Mouse (Mus musculus): Measurements from ENCODE around the gene Batf. TPM values are rescaled to one million over a fixed set of nuclear protein-coding genes. Genes with fewer than 3 reads are reported as not detected.

The Batf gene
- total and polyA plus RNA-seq, 3 experiments, result 14.4 to 19.9 TPM; not detected in 1

GRCm38 (mm10) chr12:85679117-85679516 lies 7.4 kb upstream of the Batf start (continued):
- TF ChIP-seq GATA1 (IDR thresholded peaks at IDR 0.05; ENCODE audit: low read depth, low read length) (no peak), GABPA (IDR thresholded peaks at IDR 0.05; ENCODE audit: low read depth, low read length) (no peak), MYC (IDR thresholded peaks at IDR 0.05; ENCODE audit: low read depth, low read length) (no peak)

GRCm38 (mm10) chr12:85679808-85680207 lies 6.7 kb upstream of the Batf start:
- Histone ChIP-seq H3K36me3 (ENCODE audit: control insufficient read depth in 1 of 2, insufficient read depth in 2 of 2, low read length in 2 of 2) (no peaks in the 10 kb centered on the region), H3K9ac (ENCODE audit: control insufficient read depth, low read depth, low read length, poor library complexity, severe bottlenecking) (no peak overlapping the region), H3K4me1 (ENCODE audit: control insufficient read depth in 1 of 2, insufficient read depth in 2 of 2, low read length in 2 of 2) (0 out of 4 replicates have a peak, but pooled peaks cover 0 to 3% of the 10 kb centered on the region in 2 experiments), H3K4me3 (ENCODE audit: control insufficient read depth in 1 of 2, insufficient read depth in 1 of 2, low read depth in 2 of 2, low read length in 2 of 2) (no peak overlapping the region), H3K9me3 (replicated peaks; ENCODE audit: insufficient read depth, low read length) (no peaks in the 10 kb centered on the region), H3K27ac (ENCODE audit: control insufficient read depth, low read depth, low read length) (no peak overlapping the region), H3K79me2 (ENCODE audit: control insufficient read depth, insufficient read depth, low read length, poor library complexity) (no peaks in the 10 kb centered on the region), H3K27me3 (ENCODE audit: control insufficient read depth in 1 of 2, insufficient read depth in 2 of 2, low read length in 2 of 2) (no peaks in the 10 kb centered on the region; a peak in 1 of 4 replicates)
- TF ChIP-seq GATA1 (IDR thresholded peaks at IDR 0.05; ENCODE audit: low read depth, low read length) (no peak), TBP (IDR thresholded peaks at IDR 0.05; ENCODE audit: low read depth, low read length) (no peak), MEF2A (IDR thresholded peaks at IDR 0.05; ENCODE audit: extremely low read depth, insufficient replicate concordance, low read depth, low read length, poor library complexity, severe bottlenecking) (no peak)
- no peak for DNase-seq (ENCODE audit: low read depth, low spot score)

- Histone ChIP-seq H3K27ac (ENCODE audit: control insufficient read depth, low read depth, low read length) (no peak overlapping the region), H3K79me2 (ENCODE audit: control insufficient read depth, insufficient read depth, low read length, poor library complexity) (peaks cover 2% of the 10 kb centered on the region; the same call in 1 of the 2 replicates), H3K4me3 (ENCODE audit: control insufficient read depth in 1 of 2, insufficient read depth in 1 of 2, low read depth in 2 of 2, low read length in 2 of 2) (no peak overlapping the region), H3K36me3 (ENCODE audit: control insufficient read depth in 1 of 2, insufficient read depth in 2 of 2, low read length in 2 of 2) (no peaks in the 10 kb centered on the region), H3K9ac (ENCODE audit: control insufficient read depth, low read depth, low read length, poor library complexity, severe bottlenecking) (no peak overlapping the region), H3K27me3 (ENCODE audit: control insufficient read depth in 1 of 2, insufficient read depth in 2 of 2, low read length in 2 of 2) (no peaks in the 10 kb centered on the region), H3K4me1 (ENCODE audit: control insufficient read depth in 1 of 2, insufficient read depth in 2 of 2, low read length in 2 of 2) (peaks cover 0 to 7% of the 10 kb centered on the region in 2 experiments; a peak in 1 of 4 replicates), H3K9me3 (replicated peaks; ENCODE audit: insufficient read depth, low read length) (no peaks in the 10 kb centered on the region)
- DNase-seq (ENCODE audit: low read depth, low spot score), result peak; percentile 18
- TF ChIP-seq MYC (IDR thresholded peaks at IDR 0.05; ENCODE audit: low read depth, low read length) (no peak), ETS1 (IDR thresholded peaks at IDR 0.05; ENCODE audit: low read depth, low read length) (no peak), SIN3A (IDR thresholded peaks at IDR 0.05; ENCODE audit: low read length) (no peak), MAFK (IDR thresholded peaks at IDR 0.05; ENCODE audit: borderline replicate concordance, low read depth, low read length) (no peak), POLR2AphosphoS2 (IDR thresholded peaks at IDR 0.05; ENCODE audit: low read length) (no peak), RAD21 (IDR thresholded peaks at IDR 0.05; ENCODE audit: low read depth, low read length) (peak; percentile 9), USF1 (IDR thresholded peaks at IDR 0.05; ENCODE audit: low read depth, low read length) (no peak), CHD1 (IDR thresholded peaks at IDR 0.05; ENCODE audit: low read depth, low read length) (no peak), CTCF (IDR thresholded peaks at IDR 0.05 in 2 of 3, conservative IDR thresholded peaks at IDR 0.05 in 1 of 3; ENCODE audit: control insufficient read depth in 1 of 3, insufficient read depth in 1 of 3, low read depth in 2 of 3, low read length in 3 of 3, poor library complexity in 1 of 3, severe bottlenecking in 1 of 3) (peak; percentile 41 to 57 (median 50)), TAL1 (IDR thresholded peaks at IDR 0.05; ENCODE audit: low read length) (no peak), TBP (IDR thresholded peaks at IDR 0.05; ENCODE audit: low read depth, low read length) (no peak), ZNF384 (IDR thresholded peaks at IDR 0.05; ENCODE audit: low read depth, low read length) (no peak), EP300 (IDR thresholded peaks at IDR 0.05; ENCODE audit: low read depth in 1 of 2, low read length in 2 of 2) (no peak), POLR2AphosphoS5 (IDR thresholded peaks at IDR 0.05; ENCODE audit: borderline replicate concordance, low read depth, low read length) (no peak), MAX (IDR thresholded peaks at IDR 0.05; ENCODE audit: low read length) (no peak), BHLHE40 (IDR thresholded peaks at IDR 0.05; ENCODE audit: borderline replicate concordance, low read depth, low read length) (no peak), MXI1 (IDR thresholded peaks at IDR 0.05; ENCODE audit: low read depth, low read length) (no peak)
Observed at GRCm38 (mm10) chr12:85682328-85682727, 4.1 kb upstream of the Batf start.
